Mouse (Mus musculus) heart, adult 2 months (tissue): ENCODE data around the gene Cpt1a.

Experiments
- CTCF ChIP-seq: fragments of 200-600 bp; IDR thresholded peaks from 2 replicates; pipeline ENCODE4 v1.8.1; 2022; ENCODE audit warnings: antibody characterized with exemption, mild to moderate bottlenecking, moderate library complexity
- EP300 ChIP-seq: fragments of 200-500 bp; IDR thresholded peaks from 2 replicates; pipeline ENCODE4 v1.6.1; 2011; ENCODE audit warnings: low read depth, low read length, control low read depth; ENCODE audit not compliant: insufficient read depth
- POLR2A ChIP-seq: fragments of 200-500 bp; IDR thresholded peaks from 2 replicates; pipeline ENCODE4 v1.6.1; 2011; ENCODE audit warnings: mild to moderate bottlenecking, low read depth, low read length, control low read depth; ENCODE audit not compliant: insufficient read depth

- TF ChIP-seq POLR2A (no peak), CTCF (no peak), EP300 (no peak)
These were observed 109.8 kb downstream of the Cpt1a start for GRCm38 (mm10) chr19:3431969-3432368.
